Mouse (Mus musculus): Measurements from ENCODE around the gene Isx. TPM values are rescaled to one million over a fixed set of nuclear protein-coding genes. Genes with fewer than 3 reads are reported as not detected.

Isx gene
- polyA plus RNA-seq, 1 experiment from 2014 or later = 0.09 TPM

DNA sequence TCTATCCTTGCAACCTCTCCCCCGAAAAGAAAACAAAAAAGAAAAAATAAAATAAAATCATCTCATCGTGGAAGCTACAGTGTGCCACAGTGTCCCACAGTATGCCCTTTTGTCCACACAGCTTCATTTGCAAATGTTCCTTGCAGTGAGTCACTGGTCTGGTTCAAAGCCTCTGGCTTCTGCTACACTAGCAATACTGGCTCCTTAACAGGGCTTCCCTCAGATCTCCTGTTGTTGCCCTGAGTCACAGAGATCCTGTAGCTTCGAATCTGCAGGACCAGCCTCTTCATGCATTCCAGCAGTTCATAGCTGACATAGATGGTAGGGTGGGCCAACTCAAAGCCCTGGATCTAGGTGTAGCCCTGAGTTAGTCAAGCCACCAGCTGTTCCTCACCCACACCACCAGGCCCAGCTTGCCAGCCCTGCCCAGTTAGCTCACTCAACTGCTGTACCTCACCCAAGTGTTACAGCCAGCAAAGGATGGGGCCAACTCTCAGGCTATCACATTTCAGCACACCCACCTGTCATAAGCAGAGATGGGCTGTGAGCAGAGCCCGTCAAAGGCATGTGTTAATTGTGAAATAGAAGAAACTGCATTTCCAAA lies 2.5 kb upstream of the Isx start:
- 74% methylated on average over 4 of the region's 4 CpGs for WGBS
- no peaks in the 10 kb centered on the region for H3K9me3 ChIP-seq
- no peak for DNase-seq (ENCODE audit: low spot score)
- peaks cover 8% of the 10 kb centered on the region; the same call in 1 of the 2 replicates for H3K4me1 ChIP-seq
- H3K36me3 ChIP-seq = no peaks in the 10 kb centered on the region
- no peaks in the 10 kb centered on the region for H3K27me3 ChIP-seq (ENCODE audit: insufficient read depth, poor library complexity, severe bottlenecking)
- H3K4me3 ChIP-seq = no peak overlapping the region
- H3K27ac ChIP-seq = no peak overlapping the region

GRCm38 (mm10) chr8:74871686-74872085 lies 1.3 kb upstream of the Isx start:
- Histone ChIP-seq H3K9me3 (no peaks in the 10 kb centered on the region), H3K36me3 (no peaks in the 10 kb centered on the region), H3K27ac (no peak overlapping the region), H3K4me3 (0 out of 2 replicates have a peak overlapping the region, but pooled peaks have one; percentile 22), H3K4me1 (peaks cover 8% of the 10 kb centered on the region; the same call in 1 of the 2 replicates), H3K27me3 (ENCODE audit: insufficient read depth, poor library complexity, severe bottlenecking) (no peaks in the 10 kb centered on the region)
- 23% methylated on average over 4 of the region's 4 CpGs for WGBS
- no peak for DNase-seq (ENCODE audit: low spot score)

- Histone ChIP-seq H3K4me1 (peaks cover 8% of the 10 kb centered on the region; the same call in 1 of the 2 replicates), H3K27ac (no peak overlapping the region), H3K9me3 (no peaks in the 10 kb centered on the region), H3K4me3 (no peak overlapping the region), H3K27me3 (ENCODE audit: insufficient read depth, poor library complexity, severe bottlenecking) (no peaks in the 10 kb centered on the region), H3K36me3 (no peaks in the 10 kb centered on the region)
- DNase-seq (ENCODE audit: low spot score) = no peak
- WGBS = 82% methylated on average over 7 of the region's 7 CpGs
Observed at GRCm38 (mm10) chr8:74872151-74872823, 686 bp upstream of the Isx start.

- H3K9me3 ChIP-seq = no peaks in the 10 kb centered on the region
- DNase-seq (ENCODE audit: low spot score) = no peak
- H3K27me3 ChIP-seq (ENCODE audit: insufficient read depth, poor library complexity, severe bottlenecking) = no peaks in the 10 kb centered on the region
- WGBS = 53% methylated on average over 2 of the region's 2 CpGs
- H3K27ac ChIP-seq = no peak overlapping the region
- H3K4me3 ChIP-seq = no peak overlapping the region
- H3K36me3 ChIP-seq = no peaks in the 10 kb centered on the region
- H3K4me1 ChIP-seq = peaks cover 8% of the 10 kb centered on the region; the same call in 1 of the 2 replicates
Observed at GRCm38 (mm10) chr8:74874565-74874964, 1.6 kb downstream of the Isx start.

DNA sequence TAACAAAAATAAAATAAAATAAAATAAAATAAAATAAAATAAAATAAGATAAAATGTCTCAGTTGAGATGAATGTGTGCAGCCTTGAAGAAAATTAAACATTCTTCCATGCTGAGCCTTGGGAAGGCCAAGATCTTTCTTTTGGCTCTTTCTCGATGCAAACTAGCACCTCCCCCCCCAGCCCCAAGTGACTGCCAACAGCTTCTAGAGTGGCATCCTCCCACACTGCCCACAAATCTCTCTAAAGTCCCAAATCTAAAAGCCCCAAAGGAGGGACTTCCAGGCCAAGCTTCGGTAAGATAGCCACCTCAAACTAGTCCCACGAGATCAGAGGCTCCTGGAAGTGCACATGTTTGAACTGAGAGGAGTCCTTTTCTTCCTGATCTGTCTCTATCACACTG lies 5.7 kb downstream of the Isx start:
- H3K4me3 ChIP-seq = no peak overlapping the region
- DNase-seq (ENCODE audit: low spot score) = no peak
- no peak overlapping the region for H3K27ac ChIP-seq
- H3K27me3 ChIP-seq (ENCODE audit: insufficient read depth, poor library complexity, severe bottlenecking) = no peaks in the 10 kb centered on the region
- WGBS = 76% methylated on average over 3 of the region's 3 CpGs
- H3K9me3 ChIP-seq = no peaks in the 10 kb centered on the region
- no peaks in the 10 kb centered on the region for H3K4me1 ChIP-seq
- no peaks in the 10 kb centered on the region for H3K36me3 ChIP-seq

- H3K27me3 ChIP-seq (ENCODE audit: insufficient read depth, poor library complexity, severe bottlenecking) = no peaks in the 10 kb centered on the region
- no peaks in the 10 kb centered on the region for H3K9me3 ChIP-seq
- no peaks in the 10 kb centered on the region for H3K4me1 ChIP-seq
- no peak for DNase-seq (ENCODE audit: low spot score)
- H3K27ac ChIP-seq = no peak overlapping the region
- H3K4me3 ChIP-seq = no peak overlapping the region
- no peaks in the 10 kb centered on the region for H3K36me3 ChIP-seq
- 94% methylated on average over 1 of the region's 1 CpGs for WGBS
Observed at GRCm38 (mm10) chr8:74888763-74889162, 15.8 kb downstream of the Isx start.

DNA sequence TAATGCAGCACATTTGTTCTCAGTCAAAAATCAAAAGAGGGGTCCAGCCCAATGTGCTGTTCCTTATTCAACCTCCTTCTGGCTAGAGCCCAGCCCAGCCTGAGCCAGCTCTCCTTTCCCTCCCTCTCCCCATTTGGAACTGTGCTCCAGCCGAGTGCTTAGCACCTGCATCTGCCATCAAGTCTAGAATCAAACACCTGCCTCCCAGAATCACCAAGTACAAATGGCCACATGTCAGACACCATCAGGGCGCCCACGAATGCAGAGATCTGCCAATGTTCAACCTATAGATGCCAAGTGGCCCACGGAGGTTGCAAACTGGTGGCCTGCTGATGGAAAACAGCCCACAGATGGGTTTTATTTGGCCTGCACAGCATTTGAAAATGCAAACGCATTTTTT lies 18.1 kb downstream of the Isx start:
- Histone ChIP-seq H3K27ac (no peak overlapping the region), H3K9me3 (no peaks in the 10 kb centered on the region), H3K4me1 (peaks cover under 1% of the 10 kb centered on the region; the same call in 1 of the 2 replicates), H3K36me3 (no peaks in the 10 kb centered on the region), H3K27me3 (ENCODE audit: insufficient read depth, poor library complexity, severe bottlenecking) (no peaks in the 10 kb centered on the region), H3K4me3 (no peak overlapping the region)
- 65% methylated on average over 5 of the region's 5 CpGs for WGBS
- DNase-seq (ENCODE audit: low spot score) = no peak

GRCm38 (mm10) chr8:74896302-74896701 lies 23.3 kb downstream of the Isx start:
- no peak overlapping the region for H3K4me3 ChIP-seq
- H3K27ac ChIP-seq = no peak overlapping the region
- H3K36me3 ChIP-seq = no peaks in the 10 kb centered on the region
- H3K9me3 ChIP-seq = no peaks in the 10 kb centered on the region
- peaks cover 6% of the 10 kb centered on the region; the same call in 1 of the 2 replicates for H3K4me1 ChIP-seq
- no peaks in the 10 kb centered on the region for H3K27me3 ChIP-seq (ENCODE audit: insufficient read depth, poor library complexity, severe bottlenecking)
- DNase-seq (ENCODE audit: low spot score) = no peak
- 64% methylated on average over 1 of the region's 1 CpGs for WGBS

DNA sequence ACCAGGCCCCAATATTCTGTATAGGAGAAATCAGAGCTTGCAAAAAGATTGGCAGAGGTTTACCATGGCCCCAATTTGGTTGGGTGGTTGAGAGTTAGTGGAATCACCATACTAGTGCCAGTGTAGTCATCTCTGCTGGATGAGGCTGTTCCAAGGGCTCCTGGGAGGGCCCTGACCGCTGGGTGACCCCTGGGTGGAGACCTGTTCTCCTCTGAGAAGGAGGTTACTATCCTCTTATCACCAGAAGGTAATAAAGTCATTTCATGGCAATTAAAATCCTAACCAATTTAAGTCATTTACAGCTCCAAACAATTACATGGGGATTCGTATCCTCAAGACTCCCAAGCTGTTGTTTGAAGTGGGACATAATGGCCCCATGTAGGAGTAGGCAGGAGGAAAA lies 24.3 kb downstream of the Isx start:
- no peak for DNase-seq (ENCODE audit: low spot score)
- no peaks in the 10 kb centered on the region for H3K9me3 ChIP-seq
- no peaks in the 10 kb centered on the region for H3K27me3 ChIP-seq (ENCODE audit: insufficient read depth, poor library complexity, severe bottlenecking)
- WGBS = 70% methylated on average over 2 of the region's 2 CpGs
- peaks cover 6% of the 10 kb centered on the region; the same call in 1 of the 2 replicates for H3K4me1 ChIP-seq
- no peak overlapping the region for H3K27ac ChIP-seq
- no peak overlapping the region for H3K4me3 ChIP-seq
- no peaks in the 10 kb centered on the region for H3K36me3 ChIP-seq

- Histone ChIP-seq H3K4me3 (no peak overlapping the region), H3K9me3 (no peaks in the 10 kb centered on the region), H3K27ac (no peak overlapping the region), H3K4me1 (peaks cover 12% of the 10 kb centered on the region; the same call in 1 of the 2 replicates), H3K36me3 (no peaks in the 10 kb centered on the region), H3K27me3 (ENCODE audit: insufficient read depth, poor library complexity, severe bottlenecking) (no peaks in the 10 kb centered on the region)
- DNase-seq (ENCODE audit: low spot score) = no peak
- WGBS = 71% methylated on average over 3 of the region's 3 CpGs
Observed at GRCm38 (mm10) chr8:74899796-74900195, 26.8 kb downstream of the Isx start.

DNA sequence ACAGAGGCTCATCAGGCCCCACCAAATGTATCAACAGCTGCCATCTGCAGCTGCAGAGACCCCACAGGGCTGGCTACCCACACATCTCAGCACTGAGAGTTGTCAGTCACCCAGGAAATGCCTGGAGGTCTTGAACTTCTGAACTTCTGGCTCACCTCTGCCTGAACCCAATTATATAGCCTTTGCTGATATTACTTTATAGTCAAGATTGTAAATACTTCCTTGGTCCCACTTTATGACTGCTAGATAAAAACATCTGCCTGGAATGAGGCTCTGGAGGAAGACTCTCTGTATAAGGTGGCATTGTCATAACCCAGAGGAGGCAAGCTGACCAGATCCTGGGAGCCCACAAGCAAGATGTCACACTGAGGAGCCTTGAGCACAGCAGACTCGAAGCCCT lies 28.8 kb downstream of the Isx start:
- DNase-seq (ENCODE audit: low spot score) = no peak
- no peaks in the 10 kb centered on the region for H3K9me3 ChIP-seq
- 0 out of 2 replicates have a peak, but pooled peaks cover 6% of the 10 kb centered on the region for H3K4me1 ChIP-seq
- 93% methylated on average over 1 of the region's 1 CpGs for WGBS
- no peaks in the 10 kb centered on the region for H3K27me3 ChIP-seq (ENCODE audit: insufficient read depth, poor library complexity, severe bottlenecking)
- no peaks in the 10 kb centered on the region for H3K36me3 ChIP-seq
- no peak overlapping the region for H3K27ac ChIP-seq
- no peak overlapping the region for H3K4me3 ChIP-seq

DNA sequence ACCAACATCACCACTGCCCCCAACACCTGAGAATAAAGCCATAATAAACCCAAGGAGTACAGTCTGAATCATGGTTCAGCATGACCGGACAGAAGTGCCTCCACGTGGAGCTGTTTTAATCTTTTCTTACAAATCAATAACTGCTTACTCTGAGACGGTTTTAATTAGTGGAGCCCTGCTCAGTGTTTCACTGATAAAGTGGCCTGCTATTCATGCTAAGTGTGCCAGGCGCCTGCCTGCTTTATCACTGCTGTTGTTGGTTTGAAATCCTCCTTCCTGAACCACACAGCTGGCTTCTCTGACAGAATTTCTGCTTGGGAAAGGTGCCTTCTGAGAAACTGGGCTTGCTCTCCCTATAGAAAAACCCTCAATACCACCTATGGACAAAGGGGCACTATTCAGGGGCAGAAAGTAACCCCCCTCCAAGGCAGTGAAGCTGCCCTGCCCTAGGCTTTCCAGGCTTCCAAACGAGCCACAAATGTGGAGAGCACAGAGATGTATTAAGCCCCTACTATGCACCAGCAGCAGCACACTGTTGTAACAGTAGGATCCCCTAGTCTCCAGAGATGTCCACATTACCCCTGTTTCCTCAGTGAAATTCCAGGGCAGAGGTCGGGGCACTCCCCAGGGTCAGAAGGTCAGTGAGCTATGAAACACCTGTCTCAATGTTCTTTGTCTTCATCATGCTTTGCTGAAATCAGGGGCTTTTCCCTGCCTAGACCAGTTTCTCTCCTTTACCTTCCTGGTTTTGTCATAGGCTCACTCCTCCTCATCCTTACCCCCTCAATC lies 30.3 kb downstream of the Isx start:
- Histone ChIP-seq H3K4me1 (0 out of 2 replicates have a peak, but pooled peaks cover 6% of the 10 kb centered on the region), H3K4me3 (no peak overlapping the region), H3K27me3 (ENCODE audit: insufficient read depth, poor library complexity, severe bottlenecking) (no peaks in the 10 kb centered on the region), H3K36me3 (no peaks in the 10 kb centered on the region), H3K9me3 (no peaks in the 10 kb centered on the region), H3K27ac (no peak overlapping the region)
- 43% methylated on average over 6 of the region's 6 CpGs for WGBS
- DNase-seq (ENCODE audit: low spot score) = no peak

DNA sequence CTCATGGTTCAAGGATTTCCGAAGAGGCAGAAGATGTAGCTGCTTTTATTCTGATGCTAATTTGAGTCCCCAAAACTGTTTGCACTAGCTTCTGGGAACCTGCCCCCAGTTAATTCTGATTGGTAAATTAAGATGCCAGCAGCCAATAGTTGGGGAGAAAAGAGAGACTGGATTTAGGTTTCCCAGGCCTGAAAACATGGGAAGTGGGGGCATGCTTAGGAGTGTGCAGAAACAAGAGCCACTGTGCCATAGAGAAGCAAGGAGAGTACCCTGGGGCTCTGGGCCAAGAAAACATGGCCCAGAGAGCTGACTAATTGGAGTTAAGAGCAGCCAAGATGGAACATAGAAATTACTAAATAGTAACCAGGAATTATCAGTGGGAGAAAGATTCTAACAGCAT lies 33.4 kb downstream of the Isx start:
- no peak for DNase-seq (ENCODE audit: low spot score)
- no peaks in the 10 kb centered on the region for H3K36me3 ChIP-seq
- WGBS = 64% methylated on average over 1 of the region's 1 CpGs
- H3K27ac ChIP-seq = no peak overlapping the region
- no peaks in the 10 kb centered on the region for H3K9me3 ChIP-seq
- no peak overlapping the region for H3K4me3 ChIP-seq
- H3K27me3 ChIP-seq (ENCODE audit: insufficient read depth, poor library complexity, severe bottlenecking) = no peaks in the 10 kb centered on the region
- 0 out of 2 replicates have a peak, but pooled peaks cover 6% of the 10 kb centered on the region for H3K4me1 ChIP-seq
